Mouse (Mus musculus): ENCODE data around the gene Aff3. TPM values are rescaled to one million over a fixed set of nuclear protein-coding genes. Genes with fewer than 3 reads are reported as not detected.
A peak's percentile ranks its signal among the peaks of the same experiment; 100 is the strongest.

Aff3 gene
- polyA plus RNA-seq, 1 experiment from 2014 or later: 25.7 TPM

DNA sequence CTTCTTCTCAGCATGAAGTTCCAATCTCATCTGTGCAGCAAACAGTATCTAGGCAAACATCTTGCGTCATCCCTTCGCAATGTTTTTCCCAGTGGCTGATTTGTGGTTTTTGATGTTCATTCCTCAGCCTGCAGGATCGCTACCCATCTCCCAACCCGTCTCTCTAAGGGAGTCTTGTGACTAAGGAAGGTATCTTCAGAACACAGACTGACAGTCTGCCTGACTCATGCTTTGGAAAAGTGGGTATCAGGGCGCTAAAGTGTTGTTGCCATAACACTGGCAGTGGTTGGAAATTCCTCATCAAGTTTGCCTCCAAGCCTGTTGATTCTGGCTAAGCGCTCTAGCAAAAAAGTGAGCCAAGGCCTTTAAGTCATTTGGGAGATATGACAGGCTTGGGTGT is 372.8 kb downstream of the Aff3 start:
- Histone ChIP-seq H3K27ac (no peak overlapping the region), H3K36me3 (replicated peaks) (no peaks in the 10 kb centered on the region), H3K27me3 (no peaks in the 10 kb centered on the region), H3K9ac (no peak overlapping the region), H3K4me1 (0 out of 2 replicates have a peak, but pooled peaks cover 4% of the 10 kb centered on the region), H3K9me3 (no peaks in the 10 kb centered on the region), H3K4me3 (replicated peaks) (no peak overlapping the region), H3K4me2 (no peak overlapping the region)
- WGBS: 92% methylated on average over 6 of the region's 6 CpGs
- no peak for ATAC-seq (ENCODE audit: low FRiP score)

- 69% methylated on average over 4 of the region's 4 CpGs for WGBS
- H3K9me3 ChIP-seq: no peaks in the 10 kb centered on the region
- H3K9ac ChIP-seq: no peak overlapping the region
- no peak for ATAC-seq (ENCODE audit: low FRiP score)
- 0 out of 2 replicates have a peak, but pooled peaks cover 4% of the 10 kb centered on the region for H3K4me1 ChIP-seq
- H3K27ac ChIP-seq: no peak overlapping the region
- no peaks in the 10 kb centered on the region for H3K27me3 ChIP-seq
- H3K4me2 ChIP-seq: no peak overlapping the region
- H3K36me3 ChIP-seq (replicated peaks): no peaks in the 10 kb centered on the region
- no peak overlapping the region for H3K4me3 ChIP-seq (replicated peaks)
These were observed 373.3 kb downstream of the Aff3 start for GRCm38 (mm10) chr1:38291497-38291896.

GRCm38 (mm10) chr1:38290881-38291280 is 373.9 kb downstream of the Aff3 start:
- 91% methylated on average over 7 of the region's 7 CpGs for WGBS
- H3K9ac ChIP-seq: no peak overlapping the region
- no peak for ATAC-seq (ENCODE audit: low FRiP score)
- H3K9me3 ChIP-seq: no peaks in the 10 kb centered on the region
- H3K27me3 ChIP-seq: no peaks in the 10 kb centered on the region
- 0 out of 2 replicates have a peak, but pooled peaks cover 4% of the 10 kb centered on the region for H3K4me1 ChIP-seq
- no peak overlapping the region for H3K4me3 ChIP-seq (replicated peaks)
- no peaks in the 10 kb centered on the region for H3K36me3 ChIP-seq (replicated peaks)
- H3K4me2 ChIP-seq: no peak overlapping the region
- no peak overlapping the region for H3K27ac ChIP-seq

- Histone ChIP-seq H3K27ac (no peak overlapping the region), H3K4me1 (0 out of 2 replicates have a peak, but pooled peaks cover 4% of the 10 kb centered on the region), H3K36me3 (replicated peaks) (no peaks in the 10 kb centered on the region), H3K9me3 (no peaks in the 10 kb centered on the region), H3K4me2 (no peak overlapping the region), H3K4me3 (replicated peaks) (no peak overlapping the region), H3K9ac (no peak overlapping the region), H3K27me3 (no peaks in the 10 kb centered on the region)
- no peak for ATAC-seq (ENCODE audit: low FRiP score)
- 86% methylated on average over 5 of the region's 5 CpGs for WGBS
These were observed 374.9 kb downstream of the Aff3 start for GRCm38 (mm10) chr1:38289891-38290290.

GRCm38 (mm10) chr1:38288716-38289115 is 376.0 kb downstream of the Aff3 start:
- Histone ChIP-seq H3K36me3 (replicated peaks) (no peaks in the 10 kb centered on the region), H3K9me3 (no peaks in the 10 kb centered on the region), H3K9ac (no peak overlapping the region), H3K27ac (no peak overlapping the region), H3K4me2 (no peak overlapping the region), H3K4me3 (replicated peaks) (no peak overlapping the region), H3K27me3 (no peaks in the 10 kb centered on the region), H3K4me1 (0 out of 2 replicates have a peak, but pooled peaks cover 4% of the 10 kb centered on the region)
- WGBS: 94% methylated on average over 1 of the region's 1 CpGs
- no peak for ATAC-seq (ENCODE audit: low FRiP score)

DNA sequence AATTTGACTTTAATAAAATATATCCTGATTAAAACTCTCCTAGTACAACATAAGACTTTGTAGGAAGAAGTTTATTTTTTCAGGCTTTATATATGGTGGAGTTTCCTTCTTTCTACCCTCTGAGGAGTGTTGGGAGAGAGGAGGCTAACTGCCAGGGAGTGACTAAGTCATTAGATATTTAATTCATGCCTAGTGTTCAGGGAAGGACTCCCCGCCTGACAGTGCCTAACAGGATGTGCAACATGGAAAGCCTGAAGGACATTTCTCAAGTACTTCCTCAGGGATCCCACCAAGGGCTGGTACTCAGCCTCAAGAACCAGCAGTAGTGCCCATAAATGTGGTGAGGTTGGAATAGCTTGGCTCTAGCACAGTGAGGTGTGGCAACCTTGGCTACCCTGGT is 378.2 kb downstream of the Aff3 start:
- no peaks in the 10 kb centered on the region for H3K4me1 ChIP-seq
- no peaks in the 10 kb centered on the region for H3K27me3 ChIP-seq
- H3K9ac ChIP-seq: no peak overlapping the region
- WGBS: 89% methylated on average over 1 of the region's 1 CpGs
- H3K27ac ChIP-seq: no peak overlapping the region
- H3K9me3 ChIP-seq: no peaks in the 10 kb centered on the region
- no peak overlapping the region for H3K4me3 ChIP-seq (replicated peaks)
- no peaks in the 10 kb centered on the region for H3K36me3 ChIP-seq (replicated peaks)
- no peak for ATAC-seq (ENCODE audit: low FRiP score)
- H3K4me2 ChIP-seq: no peak overlapping the region

DNA sequence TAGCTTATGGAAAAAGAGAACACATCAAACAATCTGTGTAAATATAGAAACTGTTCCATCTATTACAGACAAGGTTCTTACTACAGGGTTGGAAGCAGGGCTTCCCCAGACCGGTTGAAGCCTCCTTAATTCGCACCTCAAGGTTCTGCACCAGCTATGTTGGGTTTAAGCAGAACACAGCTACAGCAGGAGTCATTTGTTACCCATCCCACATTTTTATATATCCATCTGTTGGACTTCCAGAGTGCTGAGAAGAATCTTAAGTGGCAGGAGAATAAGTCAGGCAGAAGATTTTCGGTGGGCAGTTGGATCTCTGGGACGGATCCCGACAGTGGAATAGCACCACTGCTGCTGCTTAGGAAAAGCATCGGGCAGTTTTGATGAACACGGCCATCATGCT is 384.2 kb downstream of the Aff3 start:
- ATAC-seq (ENCODE audit: low FRiP score): no peak
- WGBS: 90% methylated on average over 7 of the region's 7 CpGs
- no peak overlapping the region for H3K4me2 ChIP-seq

DNA sequence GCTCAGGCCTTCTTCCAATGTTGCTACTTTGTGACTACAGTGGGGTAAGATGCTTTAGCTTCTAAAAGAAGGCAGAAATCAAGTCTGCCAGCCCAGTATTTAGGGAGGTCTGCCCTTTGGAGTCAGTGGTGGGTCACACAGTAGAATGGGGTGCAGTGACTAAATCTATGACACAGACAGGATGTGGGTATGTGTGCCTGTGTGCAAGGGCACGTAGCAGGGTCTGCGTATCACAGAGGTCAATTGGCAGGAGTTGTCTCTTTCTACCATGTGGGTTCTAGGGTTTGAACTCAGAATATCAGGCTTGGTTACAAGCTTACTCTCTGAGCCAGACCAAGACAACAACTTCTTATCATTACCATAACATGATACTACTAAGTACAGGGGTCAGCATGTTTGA is 393.4 kb downstream of the Aff3 start:
- H3K27me3 ChIP-seq: no peaks in the 10 kb centered on the region
- H3K4me1 ChIP-seq: peaks cover 14% of the 10 kb centered on the region; the same call in 1 of the 2 replicates
- no peak for ATAC-seq (ENCODE audit: low FRiP score)
- no peak overlapping the region for H3K9ac ChIP-seq
- no peak overlapping the region for H3K27ac ChIP-seq
- H3K9me3 ChIP-seq: no peaks in the 10 kb centered on the region
- WGBS: 95% methylated on average over 2 of the region's 2 CpGs
- H3K4me2 ChIP-seq: no peak overlapping the region
- peaks cover 2% of the 10 kb centered on the region for H3K36me3 ChIP-seq (replicated peaks)
- no peak overlapping the region for H3K4me3 ChIP-seq (replicated peaks)

More for the DNA sequence above, 384.2 kb downstream of the Aff3 start:
- Histone ChIP-seq H3K36me3 (replicated peaks) (no peaks in the 10 kb centered on the region), H3K4me1 (0 out of 2 replicates have a peak, but pooled peaks cover 3% of the 10 kb centered on the region), H3K4me3 (replicated peaks) (no peak overlapping the region), H3K27me3 (no peaks in the 10 kb centered on the region), H3K9ac (no peak overlapping the region), H3K9me3 (no peaks in the 10 kb centered on the region), H3K27ac (no peak overlapping the region)

- Histone ChIP-seq H3K27me3 (0 out of 2 replicates have a peak, but pooled peaks cover 2% of the 10 kb centered on the region), H3K27ac (peak overlapping the region; percentile 36), H3K36me3 (replicated peaks) (peaks cover 5% of the 10 kb centered on the region), H3K4me2 (no peak overlapping the region), H3K9me3 (0 out of 2 replicates have a peak, but pooled peaks cover 5% of the 10 kb centered on the region), H3K4me1 (peaks cover 18% of the 10 kb centered on the region; the same call in 1 of the 2 replicates), H3K9ac (no peak overlapping the region), H3K4me3 (replicated peaks) (no peak overlapping the region)
- no peak for ATAC-seq (ENCODE audit: low FRiP score)
- WGBS: 60% methylated on average over 20 of the region's 20 CpGs
These were observed 396.3 kb downstream of the Aff3 start for GRCm38 (mm10) chr1:38268246-38269042.

- Histone ChIP-seq H3K4me3 (replicated peaks) (no peak overlapping the region), H3K9me3 (0 out of 2 replicates have a peak, but pooled peaks cover 5% of the 10 kb centered on the region), H3K4me2 (no peak overlapping the region), H3K36me3 (replicated peaks) (peaks cover 5% of the 10 kb centered on the region), H3K27me3 (0 out of 2 replicates have a peak, but pooled peaks cover 2% of the 10 kb centered on the region), H3K4me1 (peaks cover 22% of the 10 kb centered on the region), H3K27ac (no peak overlapping the region), H3K9ac (no peak overlapping the region)
- WGBS: 46% methylated on average over 8 of the region's 8 CpGs
- ATAC-seq (ENCODE audit: low FRiP score): no peak
These were observed 401.5 kb downstream of the Aff3 start for GRCm38 (mm10) chr1:38263251-38263650.

- H3K9ac ChIP-seq: no peak overlapping the region
- H3K4me3 ChIP-seq (replicated peaks): no peak overlapping the region
- H3K27me3 ChIP-seq: 0 out of 2 replicates have a peak, but pooled peaks cover 2% of the 10 kb centered on the region
- 78% methylated on average over 11 of the region's 11 CpGs for WGBS
- peaks cover 5% of the 10 kb centered on the region for H3K36me3 ChIP-seq (replicated peaks)
- 0 out of 2 replicates have a peak, but pooled peaks cover 5% of the 10 kb centered on the region for H3K9me3 ChIP-seq
- H3K4me1 ChIP-seq: peaks cover 15% of the 10 kb centered on the region
- no peak overlapping the region for H3K27ac ChIP-seq
- no peak for ATAC-seq (ENCODE audit: low FRiP score)
- H3K4me2 ChIP-seq: no peak overlapping the region
These were observed 402.2 kb downstream of the Aff3 start for GRCm38 (mm10) chr1:38262362-38263154.

DNA sequence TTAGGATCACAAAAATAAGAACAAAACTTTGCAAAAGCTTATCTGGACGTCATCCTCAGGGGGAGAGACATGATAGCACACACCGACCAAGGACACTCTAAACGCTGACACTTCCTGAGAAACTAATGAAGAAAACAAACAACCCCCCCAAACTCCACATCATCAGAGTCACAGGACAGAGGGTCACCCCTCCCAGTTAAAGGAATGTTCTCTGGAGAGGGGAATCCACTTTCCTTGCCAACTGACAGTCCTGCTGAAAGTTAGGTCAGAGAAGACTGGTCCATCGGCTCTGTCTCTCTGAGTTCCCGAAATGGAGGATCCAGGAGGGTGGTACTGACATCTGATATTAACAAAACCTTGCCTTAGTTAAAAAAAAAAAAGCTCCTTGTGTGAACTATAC is 403.7 kb downstream of the Aff3 start:
- H3K4me2 ChIP-seq: no peak overlapping the region
- no peak overlapping the region for H3K9ac ChIP-seq
- no peaks in the 10 kb centered on the region for H3K27me3 ChIP-seq
- H3K4me1 ChIP-seq: peaks cover 16% of the 10 kb centered on the region
- H3K36me3 ChIP-seq (replicated peaks): peaks cover under 1% of the 10 kb centered on the region
- 84% methylated on average over 5 of the region's 5 CpGs for WGBS
- 0 out of 2 replicates have a peak, but pooled peaks cover 5% of the 10 kb centered on the region for H3K9me3 ChIP-seq
- no peak overlapping the region for H3K4me3 ChIP-seq (replicated peaks)
- no peak for ATAC-seq (ENCODE audit: low FRiP score)
- H3K27ac ChIP-seq: no peak overlapping the region

Measured in forebrain, embryonic 12.5 days (tissue).